11 mouse cellular contexts compared by ENCODE assay signal in the genomic region with DNA sequence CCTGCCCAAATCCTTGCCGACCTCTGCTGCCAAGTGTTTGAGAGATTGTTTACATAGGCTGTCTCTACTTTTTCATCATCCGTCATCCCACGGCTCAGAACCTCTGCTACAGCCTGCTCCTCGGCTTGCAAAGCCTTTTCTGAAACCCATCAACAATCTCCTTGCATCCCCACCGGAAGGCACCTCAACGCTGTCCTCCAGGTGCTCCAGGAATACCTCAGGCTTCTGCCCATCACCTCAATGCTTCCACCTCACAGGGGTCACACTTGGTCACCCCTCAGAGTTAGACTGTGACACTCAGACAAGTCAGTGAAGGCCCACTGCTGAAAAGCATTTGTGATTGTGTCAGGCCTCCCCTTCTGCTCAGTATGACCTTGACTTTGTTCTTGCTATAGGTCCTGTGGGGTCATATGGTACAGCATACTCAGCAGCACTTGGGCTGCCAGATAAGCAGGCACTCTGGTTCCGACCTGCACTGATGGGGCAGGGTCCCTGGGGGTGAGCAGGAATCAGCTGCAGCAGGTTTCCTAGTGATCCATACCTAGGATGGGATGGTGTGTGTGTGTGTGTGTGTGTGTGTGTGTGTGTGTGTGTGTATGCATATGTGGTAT.
DNase-seq lines count a peak whose midpoint lies in the region; ATAC-seq lines count a peak whose summit lies in the region.
"Had no signal": no experiment of that assay in that cellular context is flagged by ENCODE, and none has a peak within 500 bp of the region (broad histone marks: within the 10 kb centered on the region; RNA-seq: fewer than 3 reads in every experiment).

No protein-coding gene starts in this region.

- H3K9me3 ChIP-seq in heart, embryonic 10.5 days, result no peaks in the 10 kb centered on the region
- no peaks in the 10 kb centered on the region for H3K9me3 ChIP-seq in heart, embryonic 12.5 days (replicated peaks)
- H3K9me3 ChIP-seq in neural tube, embryonic 12.5 days, result no peaks in the 10 kb centered on the region
- no peaks in the 10 kb centered on the region for H3K9me3 ChIP-seq in forebrain, embryonic 16.5 days (ENCODE audit: control insufficient read depth, low read length)
- no peaks in the 10 kb centered on the region for H3K9me3 ChIP-seq in intestine, embryonic 16.5 days (ENCODE audit: control insufficient read depth, low read length)

- no peak overlapping the region for H3K9ac ChIP-seq in heart, embryonic 12.5 days
- H3K9ac ChIP-seq in neural tube, embryonic 12.5 days, result no peak overlapping the region
- H3K9ac ChIP-seq in forebrain, embryonic 16.5 days (replicated peaks; ENCODE audit: low read depth, low read length), result no peak overlapping the region
- H3K9ac ChIP-seq in intestine, embryonic 16.5 days (ENCODE audit: low read depth, low read length), result no peak overlapping the region
- H3K9ac ChIP-seq: liver, postnatal 0 days had no signal

- H3K4me1 ChIP-seq in heart, embryonic 10.5 days, result peaks cover 11% of the 10 kb centered on the region
- H3K4me1 ChIP-seq in heart, embryonic 12.5 days (replicated peaks), result peaks cover 6% of the 10 kb centered on the region
- H3K4me1 ChIP-seq in neural tube, embryonic 12.5 days, result no peaks in the 10 kb centered on the region
- peaks cover 12% of the 10 kb centered on the region for H3K4me1 ChIP-seq in forebrain, embryonic 16.5 days (replicated peaks; ENCODE audit: control insufficient read depth, insufficient read depth, low read length)
- H3K4me1 ChIP-seq in intestine, embryonic 16.5 days (ENCODE audit: control insufficient read depth, insufficient read depth, low read length), result no peaks in the 10 kb centered on the region

- ATAC-seq in heart, embryonic 12.5 days (ENCODE audit: insufficient number of reproducible peaks, low FRiP score), result no peak
- ATAC-seq in neural tube, embryonic 12.5 days (ENCODE audit: low FRiP score, low read depth), result 0 out of 2 replicates have a peak, but pooled peaks have one; percentile 25
- ATAC-seq in forebrain, embryonic 16.5 days, result peak; percentile 42
- no peak for ATAC-seq in intestine, embryonic 16.5 days
- ATAC-seq: liver, postnatal 0 days had no signal

- H3K36me3 ChIP-seq in heart, embryonic 10.5 days, result no peaks in the 10 kb centered on the region
- no peaks in the 10 kb centered on the region for H3K36me3 ChIP-seq in heart, embryonic 12.5 days
- no peaks in the 10 kb centered on the region for H3K36me3 ChIP-seq in neural tube, embryonic 12.5 days
- H3K36me3 ChIP-seq in forebrain, embryonic 16.5 days (ENCODE audit: control insufficient read depth, insufficient read depth), result no peaks in the 10 kb centered on the region
- no peaks in the 10 kb centered on the region for H3K36me3 ChIP-seq in intestine, embryonic 16.5 days (ENCODE audit: control insufficient read depth, insufficient read depth, low read length)

- no peak overlapping the region for H3K4me3 ChIP-seq in heart, embryonic 10.5 days
- no peak overlapping the region for H3K4me3 ChIP-seq in heart, embryonic 12.5 days
- no peak overlapping the region for H3K4me3 ChIP-seq in neural tube, embryonic 12.5 days
- no peak overlapping the region for H3K4me3 ChIP-seq in forebrain, embryonic 16.5 days (replicated peaks; ENCODE audit: low read length)
- H3K4me3 ChIP-seq in intestine, embryonic 16.5 days (ENCODE audit: low read length), result no peak overlapping the region

- no peaks in the 10 kb centered on the region for H3K27me3 ChIP-seq in heart, embryonic 10.5 days (ENCODE audit: insufficient read depth, poor library complexity, severe bottlenecking)
- no peaks in the 10 kb centered on the region for H3K27me3 ChIP-seq in heart, embryonic 12.5 days (replicated peaks)
- H3K27me3 ChIP-seq in neural tube, embryonic 12.5 days (replicated peaks), result no peaks in the 10 kb centered on the region
- H3K27me3 ChIP-seq in forebrain, embryonic 16.5 days (replicated peaks; ENCODE audit: control insufficient read depth, insufficient read depth, low read length), result no peaks in the 10 kb centered on the region
- H3K27me3 ChIP-seq in intestine, embryonic 16.5 days (replicated peaks; ENCODE audit: control insufficient read depth, insufficient read depth, low read length), result no peaks in the 10 kb centered on the region

- WGBS in heart, embryonic 10.5 days, result 50% methylated on average over 7 of the region's 7 CpGs
- 41% methylated on average over 7 of the region's 7 CpGs for WGBS in heart, embryonic 12.5 days
- WGBS in neural tube, embryonic 12.5 days, result 68% methylated on average over 7 of the region's 7 CpGs
- 53% methylated on average over 7 of the region's 7 CpGs for WGBS in forebrain, embryonic 16.5 days
- WGBS in intestine, embryonic 16.5 days, result 42% methylated on average over 7 of the region's 7 CpGs

- H3K27ac ChIP-seq in heart, embryonic 10.5 days, result peak overlapping the region; percentile 69
- no peak overlapping the region for H3K27ac ChIP-seq in heart, embryonic 12.5 days (ENCODE audit: poor library complexity, severe bottlenecking)
- no peak overlapping the region for H3K27ac ChIP-seq in neural tube, embryonic 12.5 days
- peak overlapping the region; percentile 0; the same call in 1 of the 2 replicates for H3K27ac ChIP-seq in forebrain, embryonic 16.5 days (ENCODE audit: low read length)
- no peak overlapping the region for H3K27ac ChIP-seq in intestine, embryonic 16.5 days (ENCODE audit: low read length)

- H3K4me2 ChIP-seq in heart, embryonic 12.5 days, result no peak overlapping the region
- no peak overlapping the region for H3K4me2 ChIP-seq in neural tube, embryonic 12.5 days (replicated peaks)
- no peak overlapping the region for H3K4me2 ChIP-seq in forebrain, embryonic 16.5 days (ENCODE audit: low read length)
- no peak overlapping the region for H3K4me2 ChIP-seq in intestine, embryonic 16.5 days (ENCODE audit: low read depth, low read length)

- peak; percentile 58 for DNase-seq in heart, embryonic 10.5 days (ENCODE audit: low spot score)
- no peak for DNase-seq in neural tube, embryonic 10.5 days (ENCODE audit: extremely low spot score, low spot score)
- DNase-seq in frontal cortex, postnatal 14 days (ENCODE audit: low spot score in 2 of 2), result no peak
- DNase-seq: cerebellum, adult 11 months; liver, postnatal 0 days; lung, postnatal 36 days; thymus, adult 2 months had no signal

Comparison
In these comparisons a context has a peak if more than half of its experiments do, and no peak if none do; other contexts are left out.
1. H3K27ac ChIP-seq: peak in heart, embryonic 10.5 days (single experiment) and forebrain, embryonic 16.5 days (single experiment); none in heart, embryonic 12.5 days (single experiment), neural tube, embryonic 12.5 days (single experiment) and intestine, embryonic 16.5 days (single experiment).
2. ATAC-seq: peak in neural tube, embryonic 12.5 days (single experiment) and forebrain, embryonic 16.5 days (single experiment); none in heart, embryonic 12.5 days (single experiment) and intestine, embryonic 16.5 days (single experiment).